Comparison of ENCODE assay signal across 30 mouse cellular contexts in genomic region chr16:18574196-18574595, GRCm38 (mm10). TPM values are rescaled to one million over a fixed set of nuclear protein-coding genes. Genes with fewer than 3 reads are reported as not detected.
DNase-seq lines count a peak whose midpoint lies in the region; ATAC-seq and TF ChIP-seq lines count a peak whose summit lies in the region.
"Had no signal": no experiment of that assay in that cellular context is flagged by ENCODE, and none has a peak within 500 bp of the region (broad histone marks: within the 10 kb centered on the region; RNA-seq: fewer than 3 reads in every experiment).

No protein-coding gene starts in this region.

- no peak overlapping the region for H3K4me2 ChIP-seq in lung, embryonic 14.5 days
- no peak overlapping the region for H3K4me2 ChIP-seq in midbrain, postnatal 0 days (ENCODE audit: low read depth, low read length, poor library complexity, severe bottlenecking)
- H3K4me2 ChIP-seq: embryonic facial prominence, embryonic 13.5 days; forebrain, embryonic 13.5 days; heart, embryonic 11.5 days; kidney, embryonic 15.5 days; limb, embryonic 13.5 days; liver, embryonic 15.5 days; neural tube, embryonic 12.5 days had no signal

- H3K27me3 ChIP-seq in lung, embryonic 14.5 days (ENCODE audit: insufficient read depth, low read length): peaks cover under 1% of the 10 kb centered on the region; the same call in 1 of the 2 replicates
- H3K27me3 ChIP-seq in midbrain, postnatal 0 days (ENCODE audit: insufficient read depth, low read length): peaks cover under 1% of the 10 kb centered on the region; the same call in 1 of the 2 replicates

- peak; percentile 14 for DNase-seq in cerebellum, adult 9-11 months
- DNase-seq in cerebellum, adult 11-12 months: no peak
- no peak for DNase-seq in lung, embryonic 14.5 days
- DNase-seq in lung, postnatal 14 days: no peak
- DNase-seq in adrenal gland, adult 8-10 months: peak; percentile 33
- peak; percentile 14 for DNase-seq in fat pad, adult 2 months (ENCODE audit: extremely low read depth, low read depth, low spot score)
- no peak for DNase-seq in midbrain, postnatal 0 days (ENCODE audit: low spot score)
- DNase-seq: cerebellum, postnatal 14 days; heart, postnatal 10 days; kidney, adult 11 months; kidney, postnatal 4 days; lung, postnatal 36 days; midbrain, embryonic 14.5 days; right cerebral cortex, postnatal 14 days; spleen, adult 18-20 months; thymus, postnatal 14 days had no signal

- H3K4me3 ChIP-seq in lung, embryonic 14.5 days (ENCODE audit: low read depth, low read length): no peak overlapping the region
- no peak overlapping the region for H3K4me3 ChIP-seq in midbrain, postnatal 0 days (ENCODE audit: low read depth, low read length)
- H3K4me3 ChIP-seq: embryonic facial prominence, embryonic 13.5 days; erythroblast, embryonic 14.5 days; forebrain, embryonic 13.5 days; hindbrain, embryonic 10.5 days; kidney, embryonic 15.5 days; limb, embryonic 13.5 days; liver, embryonic 15.5 days; neural tube, embryonic 12.5 days had no signal

- H3K27ac ChIP-seq in lung, embryonic 14.5 days (ENCODE audit: low read depth): no peak overlapping the region
- no peak overlapping the region for H3K27ac ChIP-seq in midbrain, postnatal 0 days (ENCODE audit: low read depth, low read length)
- H3K27ac ChIP-seq: embryonic facial prominence, embryonic 13.5 days; forebrain, embryonic 13.5 days; hindbrain, embryonic 10.5 days; hindbrain, postnatal 0 days; kidney, embryonic 15.5 days; limb, embryonic 13.5 days; liver, embryonic 15.5 days; neural tube, embryonic 12.5 days had no signal

- no peaks in the 10 kb centered on the region for H3K4me1 ChIP-seq in lung, embryonic 14.5 days (ENCODE audit: insufficient read depth)
- no peaks in the 10 kb centered on the region for H3K4me1 ChIP-seq in midbrain, postnatal 0 days (ENCODE audit: insufficient read depth, low read length)
- H3K4me1 ChIP-seq: forebrain, embryonic 13.5 days; kidney, embryonic 15.5 days; liver, embryonic 15.5 days; neural tube, embryonic 12.5 days had no signal

- H3K36me3 ChIP-seq in lung, embryonic 14.5 days (ENCODE audit: insufficient read depth): no peaks in the 10 kb centered on the region
- no peaks in the 10 kb centered on the region for H3K36me3 ChIP-seq in midbrain, postnatal 0 days (ENCODE audit: insufficient read depth, low read length)
- H3K36me3 ChIP-seq: embryonic facial prominence, embryonic 13.5 days; hindbrain, embryonic 10.5 days; kidney, embryonic 15.5 days; limb, embryonic 13.5 days; liver, embryonic 15.5 days; neural tube, embryonic 12.5 days had no signal

- no peak for TF ChIP-seq CTCF in lung, embryonic 14.5 days (IDR thresholded peaks at IDR 0.05; ENCODE audit: low read depth)
- TF ChIP-seq CTCF in midbrain, postnatal 0 days (IDR thresholded peaks at IDR 0.05): no peak

- ATAC-seq in lung, embryonic 14.5 days (ENCODE audit: insufficient read depth): peak; percentile 46
- ATAC-seq in midbrain, postnatal 0 days (ENCODE audit: low FRiP score): no peak
- ATAC-seq: forebrain, embryonic 13.5 days; hindbrain, postnatal 0 days had no signal

- H3K9ac ChIP-seq in lung, embryonic 14.5 days: no peak overlapping the region
- no peak overlapping the region for H3K9ac ChIP-seq in midbrain, postnatal 0 days (replicated peaks; ENCODE audit: low read length, poor library complexity, severe bottlenecking)
- H3K9ac ChIP-seq: embryonic facial prominence, embryonic 13.5 days; forebrain, embryonic 13.5 days; kidney, embryonic 15.5 days; limb, embryonic 13.5 days; liver, embryonic 15.5 days; neural tube, embryonic 12.5 days had no signal

- H3K9me3 ChIP-seq in lung, embryonic 14.5 days (ENCODE audit: low read depth, low read length): no peaks in the 10 kb centered on the region
- no peaks in the 10 kb centered on the region for H3K9me3 ChIP-seq in midbrain, postnatal 0 days (ENCODE audit: low read length)
- H3K9me3 ChIP-seq: embryonic facial prominence, embryonic 13.5 days; forebrain, embryonic 13.5 days; hindbrain, embryonic 10.5 days; kidney, embryonic 15.5 days; limb, embryonic 13.5 days; liver, embryonic 15.5 days; neural tube, embryonic 12.5 days had no signal

- WGBS in lung, embryonic 14.5 days: 59% methylated on average over 8 of the region's 8 CpGs
- WGBS in midbrain, postnatal 0 days: 67% methylated on average over 8 of the region's 8 CpGs

RNA-seq across cellular contexts. Expression of gene Tbx1, which starts 16.3 kb away (rescaled TPM):
- 12.0 and 15.8 TPM in 2 replicates for polyA plus RNA-seq in lung, embryonic 14.5 days (2014; fragmentation: Nextera tagmentation; extraction: Ambion mirVana)
- total RNA-seq in adrenal gland, adult 8-10 months (2022): not detected
- total RNA-seq in midbrain, postnatal 0 days (2014; rRNA removed): 0.52 and 1.3 TPM in 2 replicates
- 0.70 and 0.81 TPM in 2 replicates for polyA plus RNA-seq in midbrain, postnatal 0 days (2015; fragmentation: Nextera tagmentation; extraction: Ambion mirVana)
- total RNA-seq: granulocyte monocyte progenitor cell, adult 5-6 weeks; megakaryocyte-erythroid progenitor cell, adult 5-6 weeks; MEL had no signal
- polyA plus RNA-seq: erythroblast, embryonic 14.5 days had no signal

RNA-seq across cellular contexts. Expression of gene Gp1bb, which starts 48.0 kb away (rescaled TPM):
- 3.8 and 4.1 TPM in 2 replicates for polyA plus RNA-seq in lung, embryonic 14.5 days (2014; fragmentation: Nextera tagmentation; extraction: Ambion mirVana)
- total RNA-seq in adrenal gland, adult 8-10 months (2022): not detected
- 28.6 and 39.4 TPM in 2 replicates for total RNA-seq in midbrain, postnatal 0 days (2014; rRNA removed)
- 11.6 and 11.9 TPM in 2 replicates for polyA plus RNA-seq in midbrain, postnatal 0 days (2015; fragmentation: Nextera tagmentation; extraction: Ambion mirVana)
- total RNA-seq: gastrocnemius, adult 8-10 months; granulocyte monocyte progenitor cell, adult 5-6 weeks had no signal

RNA-seq across cellular contexts. Expression of gene Gm49601, which starts 52.0 kb away (rescaled TPM):
- polyA plus RNA-seq in lung, embryonic 14.5 days (2014; fragmentation: Nextera tagmentation; extraction: Ambion mirVana): 1.2 and 1.7 TPM in 2 replicates
- 1 to 10 TPM; 3.6 to 8.5 (median 5.6) TPM for total RNA-seq in adrenal gland, adult 8-10 months (2022)
- 14.2 and 33.6 TPM in 2 replicates for total RNA-seq in midbrain, postnatal 0 days (2014; rRNA removed)
- 3.4 and 7.0 TPM in 2 replicates for polyA plus RNA-seq in midbrain, postnatal 0 days (2015; fragmentation: Nextera tagmentation; extraction: Ambion mirVana)
- total RNA-seq: megakaryocyte-erythroid progenitor cell, adult 5-6 weeks had no signal

RNA-seq across cellular contexts. Expression of gene Sept5, which starts 55.6 kb away (rescaled TPM):
- 19.3 and 20.1 TPM in 2 replicates for polyA plus RNA-seq in lung, embryonic 14.5 days (2014; fragmentation: Nextera tagmentation; extraction: Ambion mirVana)
- total RNA-seq in adrenal gland, adult 8-10 months (2022): 10 to 100 TPM in 3 of 4 experiments, 1 to 10 TPM in 1; 8.5 to 18.5 (median 12.0) TPM
- total RNA-seq in midbrain, postnatal 0 days (2014; rRNA removed): 376 and 407 TPM in 2 replicates
- 247 and 258 TPM in 2 replicates for polyA plus RNA-seq in midbrain, postnatal 0 days (2015; fragmentation: Nextera tagmentation; extraction: Ambion mirVana)
- polyA plus RNA-seq: erythroblast, embryonic 14.5 days had no signal

Comparison
In these comparisons a context has a peak if more than half of its experiments do, and no peak if none do; other contexts are left out.
1. DNase-seq: peak in cerebellum, adult 9-11 months (single experiment), adrenal gland, adult 8-10 months (single experiment) and fat pad, adult 2 months (single experiment); none in cerebellum, adult 11-12 months (single experiment), lung, embryonic 14.5 days (single experiment), lung, postnatal 14 days (single experiment) and midbrain, postnatal 0 days (single experiment).
2. RNA of gene Gp1bb, which starts 48.0 kb away (total RNA-seq): 28.6 to 39.4 TPM in midbrain, postnatal 0 days; not detected in adrenal gland, adult 8-10 months; every median in the first group is over 10 times any median in the second.